Mouse (Mus musculus) heart, adult 2 months (tissue): ENCODE measurements around the gene Plekha6. TPM values are rescaled to one million over a fixed set of nuclear protein-coding genes. Genes with fewer than 3 reads are reported as not detected.

Source experiments
- DNase-seq, 2 experiments: peaks; one replicate each; pipeline ENCODE4 v3.0.0; 2021
- H3K27ac ChIP-seq: fragments of 200-600 bp; 2 replicates; pipeline ENCODE4 v1.8.1; 2022
- H3K27me3 ChIP-seq: fragments of 200-500 bp; 2 replicates; pipeline ENCODE4 v1.6.1; 2012; ENCODE audit warnings: mild to moderate bottlenecking, low read length, inconsistent platforms, mixed read lengths; ENCODE audit not compliant: control insufficient read depth, insufficient read depth
- H3K36me3 ChIP-seq: fragments of 200-500 bp; 2 replicates; pipeline ENCODE4 v1.6.1; 2012; ENCODE audit warnings: low read length, inconsistent platforms; ENCODE audit not compliant: control insufficient read depth, insufficient read depth
- H3K4me1 ChIP-seq: fragments of 200-500 bp; 2 replicates; pipeline ENCODE4 v1.6.1; 2011; ENCODE audit warnings: low read length; ENCODE audit not compliant: control insufficient read depth, insufficient read depth
- H3K4me3 ChIP-seq: fragments of 200-600 bp; 2 replicates; pipeline ENCODE4 v1.8.1; 2022
- H3K79me2 ChIP-seq: fragments of 200-500 bp; replicated peaks from 2 replicates; pipeline ENCODE4 v1.6.1; 2012; ENCODE audit warnings: mild to moderate bottlenecking, inconsistent platforms, low read length, moderate library complexity, mixed read lengths; ENCODE audit not compliant: control insufficient read depth, insufficient read depth
- H3K9ac ChIP-seq: fragments of 200-500 bp; 2 replicates; pipeline ENCODE4 v1.6.1; 2012; ENCODE audit warnings: low read depth, mild to moderate bottlenecking, control low read depth, inconsistent platforms, low read length, mixed read lengths
- CTCF ChIP-seq: fragments of 200-600 bp; IDR thresholded peaks from 2 replicates; pipeline ENCODE4 v1.8.1; 2022; ENCODE audit warnings: antibody characterized with exemption, mild to moderate bottlenecking, moderate library complexity
- EP300 ChIP-seq: fragments of 200-500 bp; IDR thresholded peaks from 2 replicates; pipeline ENCODE4 v1.6.1; 2011; ENCODE audit warnings: low read depth, low read length, control low read depth; ENCODE audit not compliant: insufficient read depth
- POLR2A ChIP-seq: fragments of 200-500 bp; IDR thresholded peaks from 2 replicates; pipeline ENCODE4 v1.6.1; 2011; ENCODE audit warnings: mild to moderate bottlenecking, low read depth, low read length, control low read depth; ENCODE audit not compliant: insufficient read depth
- WGBS: fragments of 180-500 bp; shearing (Covaris S2); methylation state at CpG from one replicate; pipeline ENCODE4 v1.1.7; 2018; 5-methylcytosine and 5-hydroxymethylcytosine counted together
- intact Hi-C: fragments of 180-260 bp; cut with DNase I; formaldehyde crosslinking; loops from one replicate; pipeline ENCODE4 v1.15.1; 2025
- polyA plus RNA-seq: library from polyadenylated mRNA; depleted of rRNA; stranded (reverse); fragments of >200 nt; gene quantifications from 2 replicates; pipeline ENCODE4 v1.2.3, GENCODE M21; 2012
- total RNA-seq, 2 experiments: library from RNA; stranded (reverse); gene quantifications; 2 replicates each; pipeline ENCODE4 v1.2.3; 2021

Gene Plekha6
- total and polyA plus RNA-seq, 3 experiments, result 51.0 to 67.5 (median 55.2) TPM

GRCm38 (mm10) chr1:133296376-133296775, 132.4 kb downstream of the Plekha6 start:
- DNase-seq, result peak; percentile 66 to 82
- intact Hi-C loops, result loop anchor here (5.0 kb wide), 1 partner anchor 39 kb away; no protein-coding TSS in a partner anchor
- WGBS, result 49% methylated on average over 9 of the region's 9 CpGs
- no peaks in the 10 kb centered on the region for H3K4me1 ChIP-seq
- no peak overlapping the region for H3K4me3 ChIP-seq
- H3K27me3 ChIP-seq, result no peaks in the 10 kb centered on the region
- no peak overlapping the region for H3K9ac ChIP-seq
- no peaks in the 10 kb centered on the region for H3K36me3 ChIP-seq
- TF ChIP-seq POLR2A (no peak), CTCF (no peak), EP300 (peak; percentile 55; the same call in 1 of the 2 replicates)
- H3K79me2 ChIP-seq, result no peaks in the 10 kb centered on the region
- H3K27ac ChIP-seq, result no peak overlapping the region

DNA sequence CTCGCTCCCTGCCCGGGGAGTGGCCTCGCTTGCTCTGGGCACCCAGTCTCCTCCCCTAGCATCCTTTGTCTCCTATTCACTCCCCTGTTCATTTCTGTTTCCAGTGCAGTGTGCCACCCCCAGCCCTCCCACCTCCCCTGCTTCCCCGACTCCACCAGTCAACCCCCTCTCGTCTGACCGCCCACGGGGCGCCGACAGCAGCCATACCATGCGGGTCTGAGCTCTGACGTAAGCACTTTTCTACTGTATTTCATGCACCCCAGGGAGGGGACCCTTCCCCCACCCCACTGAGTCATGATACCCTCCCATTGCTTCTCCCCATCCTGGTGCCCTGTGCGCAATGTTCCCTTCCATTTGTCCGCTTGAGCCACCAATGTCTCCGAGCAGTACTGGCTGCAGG, 134.8 kb downstream of the Plekha6 start:
- 73% methylated on average over 14 of the region's 14 CpGs for WGBS
- Histone ChIP-seq H3K27ac (no peak overlapping the region), H3K27me3 (no peaks in the 10 kb centered on the region), H3K4me1 (peaks cover 2% of the 10 kb centered on the region; the same call in 1 of the 2 replicates), H3K36me3 (no peaks in the 10 kb centered on the region), H3K79me2 (no peaks in the 10 kb centered on the region), H3K4me3 (no peak overlapping the region), H3K9ac (no peak overlapping the region)
- TF ChIP-seq EP300 (no peak), CTCF (no peak), POLR2A (no peak)
- intact Hi-C loops, result loop anchor here (5.0 kb wide), 1 partner anchor 42 kb away; no protein-coding TSS in a partner anchor
- no peak for DNase-seq

DNA sequence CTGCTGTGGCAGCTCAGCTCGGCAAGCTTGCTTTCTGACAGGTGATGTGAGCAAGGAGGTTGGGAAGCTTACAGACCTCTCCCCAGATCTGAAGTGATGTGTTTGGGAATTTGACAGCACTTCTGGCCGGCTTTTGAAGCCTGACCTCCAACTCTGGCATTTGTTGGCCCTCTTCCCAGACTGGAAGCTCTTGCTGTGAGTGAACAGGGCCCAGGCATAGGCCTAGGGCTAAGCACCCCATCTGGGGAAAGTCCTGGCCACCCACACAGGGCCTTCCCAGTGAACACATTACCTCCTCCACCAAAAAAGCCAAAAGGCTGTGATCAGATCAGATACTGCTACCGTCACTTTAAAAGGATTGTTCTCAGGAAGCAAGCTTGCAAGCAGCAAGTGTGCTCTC, 138.5 kb downstream of the Plekha6 start:
- WGBS, result 27% methylated on average over 3 of the region's 3 CpGs
- H3K4me1 ChIP-seq, result peaks cover 2% of the 10 kb centered on the region
- no peak for TF ChIP-seq CTCF
- 0 out of 2 replicates have a peak, but pooled peaks have one; percentile 9 for TF ChIP-seq EP300
- TF ChIP-seq POLR2A, result no peak
- peak; percentile 47 to 64 for DNase-seq
- no peak overlapping the region for H3K4me3 ChIP-seq
- H3K9ac ChIP-seq, result no peak overlapping the region
- no peaks in the 10 kb centered on the region for H3K79me2 ChIP-seq
- H3K36me3 ChIP-seq, result no peaks in the 10 kb centered on the region
- intact Hi-C loops, result loop anchor here (5.0 kb wide), 1 partner anchor 75 kb away; no protein-coding TSS in a partner anchor
- H3K27me3 ChIP-seq, result no peaks in the 10 kb centered on the region
- no peak overlapping the region for H3K27ac ChIP-seq

GRCm38 (mm10) chr1:133306842-133307241, 142.8 kb downstream of the Plekha6 start:
- H3K36me3 ChIP-seq, result no peaks in the 10 kb centered on the region
- 3% methylated on average over 4 of the region's 4 CpGs for WGBS
- no peak overlapping the region for H3K9ac ChIP-seq
- H3K27me3 ChIP-seq, result no peaks in the 10 kb centered on the region
- H3K79me2 ChIP-seq, result no peaks in the 10 kb centered on the region
- 0 out of 2 replicates have a peak, but pooled peaks have one; percentile 11 for TF ChIP-seq EP300
- peak; percentile 90 for TF ChIP-seq CTCF
- no peak for TF ChIP-seq POLR2A
- no peak overlapping the region for H3K4me3 ChIP-seq
- H3K4me1 ChIP-seq, result peaks cover 2% of the 10 kb centered on the region
- peak; percentile 79 to 89 for DNase-seq
- intact Hi-C loops, result loop anchor here (1.0 kb wide), 2 partner anchors 126 to 130 kb away; no protein-coding TSS in a partner anchor
- no peak overlapping the region for H3K27ac ChIP-seq

GRCm38 (mm10) chr1:133307318-133307717, 143.3 kb downstream of the Plekha6 start:
- Histone ChIP-seq H3K27ac (no peak overlapping the region), H3K79me2 (no peaks in the 10 kb centered on the region), H3K4me3 (no peak overlapping the region), H3K36me3 (no peaks in the 10 kb centered on the region), H3K9ac (no peak overlapping the region), H3K4me1 (peaks cover 2% of the 10 kb centered on the region), H3K27me3 (no peaks in the 10 kb centered on the region)
- no peak for TF ChIP-seq POLR2A
- peak; percentile 81 for TF ChIP-seq CTCF
- intact Hi-C loops, result loop anchor here (1.0 kb wide), 2 partner anchors 126 to 130 kb away; no protein-coding TSS in a partner anchor
- WGBS, result 6% methylated on average over 6 of the region's 6 CpGs
- DNase-seq, result peak in 1 of 2 experiments; percentile 27

DNA sequence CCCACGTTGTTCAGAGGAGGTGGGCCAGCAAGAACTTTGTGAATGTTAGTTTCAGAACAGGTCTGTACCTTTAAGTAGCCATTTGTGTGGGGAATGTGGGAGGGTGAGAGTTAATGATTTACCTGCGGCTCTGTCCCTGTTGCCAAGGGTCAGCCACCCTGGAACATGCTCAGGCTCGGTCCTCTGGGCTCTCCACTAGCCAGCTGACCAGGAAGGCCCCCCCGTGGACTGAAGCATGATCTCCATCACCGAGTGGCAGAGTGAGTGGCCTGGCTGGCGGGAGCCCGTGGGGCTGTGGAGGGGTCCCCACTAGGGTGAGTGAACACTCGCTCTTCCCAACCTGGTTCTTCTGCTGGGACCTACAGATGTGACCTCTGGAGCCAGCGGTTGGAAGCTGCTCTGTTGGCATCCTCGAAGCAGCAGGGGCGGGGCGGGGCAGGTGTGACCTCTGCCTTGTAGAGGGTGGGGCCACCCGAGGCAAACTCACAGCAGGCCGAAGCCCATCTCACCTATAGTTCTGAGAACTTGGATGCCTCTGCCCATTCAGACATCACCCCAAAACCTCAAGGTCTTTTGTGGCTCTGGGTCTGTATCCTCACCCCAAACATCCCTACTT, 145.8 kb downstream of the Plekha6 start, which contains the start of gene Golt1a:
TSS of gene Golt1a (plus strand) at position 149 of the 616 bp plus-strand sequence.
- Histone ChIP-seq H3K27ac (no peak within 1 kb of the TSS), H3K27me3 (no peaks in the 10 kb centered on the region), H3K4me1 (no peaks in the 10 kb centered on the region; the same call in 1 of the 2 replicates), H3K9ac (no peak within 1 kb of the TSS), H3K79me2 (no peaks in the 10 kb centered on the region), H3K36me3 (no peaks in the 10 kb centered on the region), H3K4me3 (no peak within 1 kb of the TSS)
- TF ChIP-seq CTCF (no peak), EP300 (no peak), POLR2A (no peak)
- 74% methylated on average over 14 of the region's 14 CpGs for WGBS
- no peak for DNase-seq
- intact Hi-C loops, result no loop called here
